Mouse (Mus musculus): ENCODE results near the gene Mical1.

DNA sequence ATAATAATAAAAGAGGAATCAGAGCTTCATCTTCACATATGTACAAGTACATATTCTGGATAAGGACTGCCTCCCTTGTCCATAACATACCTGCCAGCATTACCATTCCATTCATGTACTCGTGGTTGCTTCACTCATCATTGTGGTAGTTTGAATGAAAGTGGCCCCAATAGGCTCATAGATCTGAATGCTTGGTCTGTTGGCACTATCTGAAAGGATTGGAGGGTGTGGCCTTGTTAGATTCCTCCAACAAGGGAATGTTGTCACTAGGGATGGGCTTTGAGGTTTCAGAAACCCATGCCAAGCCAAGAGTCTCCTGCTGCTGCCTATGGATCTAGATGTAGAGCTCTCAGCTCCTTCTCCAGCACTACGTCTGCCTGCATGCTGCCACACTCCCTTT is 59.9 kb downstream of the Mical1 start:
- TF ChIP-seq CTCF (IDR thresholded peaks at IDR 0.05; ENCODE audit: low read depth, low read length) (no peak), POLR2A (IDR thresholded peaks at IDR 0.05; ENCODE audit: borderline replicate concordance, low read depth, low read length) (no peak)

All from bone marrow macrophage, adult 2 months (primary cell).